Mouse (Mus musculus) fibroblast of lung, adult 2 months (primary cell): ENCODE measurements around the gene Fasn.
"Not testable (repeated sequence)": the region's sequence is repeated elsewhere in the genome, so short reads cannot be mapped to it uniquely, and the experiment has no call there.

Source experiments
- DNase-seq: peaks from one replicate; pipeline ENCODE4 v3.0.0-alpha.2; 2011; ENCODE audit warnings: low read depth

Fasn gene

DNA sequence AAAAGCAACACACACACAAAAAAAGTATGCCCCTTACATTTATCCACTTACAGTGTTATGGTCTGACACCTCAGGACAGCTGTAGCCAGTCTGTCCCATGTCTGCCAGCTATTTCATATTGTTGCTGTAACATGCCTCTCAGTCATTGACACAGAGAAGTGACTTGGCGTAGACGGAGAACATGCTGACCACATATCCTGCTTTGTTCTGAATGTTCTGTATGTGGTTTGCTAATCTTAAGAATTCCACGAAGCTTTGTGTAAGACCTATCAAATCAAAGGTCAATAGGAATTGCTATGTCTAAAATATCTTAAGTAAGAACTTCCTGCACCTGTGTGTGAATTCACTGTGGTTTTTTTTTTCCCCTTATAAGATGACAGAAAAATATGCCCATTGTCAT lies 26.1 kb downstream of the Fasn start:
- DNase-seq: no peak

DNA sequence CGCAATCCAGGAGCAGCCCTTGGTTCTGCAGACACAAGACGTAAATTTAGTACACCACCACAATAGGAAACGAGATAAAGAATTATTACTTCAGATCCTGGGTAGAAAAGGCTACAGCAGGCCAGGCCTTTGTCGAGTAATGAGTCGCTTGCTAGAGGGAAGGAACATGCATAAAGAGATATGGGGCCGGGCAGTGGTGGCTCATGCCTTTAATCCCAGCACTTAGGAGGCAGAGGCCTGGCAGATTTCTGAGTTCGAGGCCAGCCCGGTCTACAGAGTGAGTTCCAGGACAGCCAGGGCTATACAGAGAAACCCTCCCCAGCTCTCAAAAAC lies 27.8 kb downstream of the Fasn start:
- DNase-seq: no peak

DNA sequence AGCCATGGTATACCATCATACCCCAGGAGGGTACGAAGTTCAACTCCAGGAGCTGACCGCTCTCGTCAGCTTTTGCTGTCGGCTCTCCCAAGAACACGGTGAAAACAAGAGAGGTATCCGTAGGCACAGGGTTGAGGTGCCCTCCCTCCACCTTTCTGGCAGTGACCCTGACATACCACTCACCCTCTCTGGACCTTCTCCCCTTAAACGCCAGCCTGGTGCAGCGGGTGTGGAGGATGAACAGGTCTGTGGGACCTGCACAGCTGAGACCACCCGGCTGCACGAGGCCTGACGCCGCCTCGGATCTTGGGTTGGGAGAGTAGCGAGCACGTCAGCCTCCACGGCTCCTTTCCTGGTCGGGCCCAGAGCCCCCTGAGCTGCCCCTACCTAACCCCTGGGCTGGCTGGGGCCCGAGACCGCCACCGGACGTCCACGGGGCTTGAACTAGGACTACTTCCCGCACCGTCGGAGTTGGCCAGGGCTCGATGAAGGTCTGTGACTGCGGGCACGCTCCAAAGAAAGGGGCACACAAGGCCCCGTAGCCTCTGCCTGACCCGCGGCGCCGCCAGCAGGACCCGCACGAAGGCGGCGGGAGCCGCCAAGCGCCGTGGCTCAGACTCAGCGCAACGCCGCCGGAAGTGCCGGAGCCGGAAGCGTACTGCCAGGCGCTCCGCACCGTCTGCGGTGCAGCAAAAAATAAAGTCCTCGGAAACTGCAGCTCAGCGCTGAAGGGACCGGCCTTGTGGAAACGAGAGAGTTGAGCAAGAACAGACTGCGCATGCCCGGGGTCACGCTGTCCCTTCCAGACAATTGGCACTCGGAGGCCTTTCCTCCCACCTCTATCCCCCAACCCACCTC lies 28.4 kb downstream of the Fasn start, which contains the start of gene Dus1l:
TSS of gene Dus1l (minus strand) at position 648 of the 858 bp plus-strand sequence.
- DNase-seq: peak; percentile 88

DNA sequence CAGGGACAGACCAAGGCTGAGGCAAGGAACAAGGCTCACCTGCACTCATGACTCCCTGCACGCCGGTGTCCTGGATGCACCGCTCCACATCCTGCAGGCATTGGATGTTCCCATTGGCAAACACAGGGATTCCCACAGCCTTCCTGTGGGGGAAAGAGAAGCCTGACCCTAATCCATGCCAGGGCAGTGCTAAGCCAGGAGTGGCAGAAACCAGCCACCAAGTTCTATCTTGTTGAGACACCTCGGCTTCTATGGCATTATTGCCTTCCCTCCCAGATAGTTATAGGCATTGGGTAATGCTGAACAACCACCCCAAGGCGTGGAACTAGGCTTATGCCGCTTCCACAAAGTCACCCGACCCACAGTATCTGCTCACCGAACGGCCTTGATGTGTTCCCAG lies 31.7 kb downstream of the Fasn start:
- DNase-seq: no peak

DNA sequence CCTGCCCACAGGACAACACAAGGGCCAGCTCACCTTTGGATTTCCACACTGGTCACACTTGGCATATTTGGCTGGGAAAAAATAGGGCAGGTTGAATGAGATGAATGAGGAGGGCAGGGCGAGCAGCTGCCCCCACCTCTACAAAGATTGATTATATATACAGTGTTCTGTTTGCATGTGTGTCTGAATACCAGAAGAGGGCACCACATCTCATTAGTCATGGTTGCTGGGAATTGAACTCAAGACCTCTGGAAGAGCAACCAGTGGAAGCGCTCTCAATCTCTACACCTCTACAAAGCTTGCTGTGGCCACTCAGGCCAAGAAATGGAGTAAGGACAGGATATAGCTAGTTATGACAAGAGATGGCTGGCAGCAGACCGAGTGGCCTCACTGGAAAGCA lies 34.5 kb downstream of the Fasn start:
- DNase-seq: no peak

DNA sequence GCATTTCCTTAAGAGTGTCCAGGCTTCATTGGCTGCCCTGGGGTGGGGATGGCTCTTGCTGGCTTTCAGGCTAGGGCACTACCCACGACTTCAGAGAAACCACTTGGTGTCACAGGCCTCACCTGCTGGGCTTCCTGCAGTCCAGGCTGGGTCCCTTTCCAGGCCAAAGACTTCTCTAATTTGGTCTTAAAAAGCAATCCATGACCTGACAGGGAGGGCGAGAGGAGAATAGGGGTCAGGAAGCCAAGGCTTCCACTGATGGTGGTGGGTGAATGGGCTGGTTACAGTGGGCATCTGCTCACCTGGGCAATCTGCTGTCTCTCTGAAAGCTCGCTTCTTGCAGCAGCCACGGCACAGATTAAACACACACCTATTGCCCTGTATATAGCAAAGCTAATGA lies 35.0 kb downstream of the Fasn start:
- DNase-seq: no peak

DNA sequence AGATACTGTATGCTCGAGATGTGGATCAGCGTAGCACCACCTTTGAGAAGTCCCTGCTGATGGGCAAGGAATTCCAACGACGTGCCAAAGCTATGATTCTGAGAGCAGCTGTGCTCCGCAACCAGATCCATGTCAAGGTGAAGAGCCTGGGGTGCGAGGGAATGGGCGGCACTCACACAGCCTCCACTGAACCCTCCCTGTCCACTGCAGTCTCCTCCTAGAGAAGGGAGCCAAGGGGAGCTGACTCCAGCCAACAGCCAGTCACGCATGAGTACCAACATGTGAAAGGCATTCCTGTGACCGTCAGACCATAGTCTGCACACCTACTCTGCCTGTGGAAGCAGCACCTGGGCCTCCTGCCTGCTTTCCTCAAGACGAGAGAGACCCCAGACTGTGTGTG lies 35.9 kb downstream of the Fasn start:
- DNase-seq: not testable (repeated sequence)

DNA sequence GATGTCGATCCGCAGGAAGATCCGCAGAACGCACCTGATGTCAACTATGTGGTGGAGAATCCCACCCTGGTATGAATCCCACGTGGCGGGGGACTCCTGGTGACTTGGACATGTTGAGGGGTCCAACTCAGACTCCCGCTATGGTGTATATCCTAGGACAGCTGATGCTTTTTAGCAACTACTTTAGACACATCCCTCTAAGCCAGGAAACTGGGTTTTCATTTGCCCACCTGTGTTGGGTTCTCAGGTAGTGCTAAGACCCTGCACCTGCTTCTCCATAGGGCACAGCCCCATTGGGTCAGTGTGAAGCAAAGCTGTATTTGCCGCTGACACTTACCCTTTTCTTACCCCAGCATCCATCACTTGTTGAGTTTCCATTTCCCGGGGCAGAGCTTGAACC lies 39.2 kb downstream of the Fasn start:
- DNase-seq: no peak

DNA sequence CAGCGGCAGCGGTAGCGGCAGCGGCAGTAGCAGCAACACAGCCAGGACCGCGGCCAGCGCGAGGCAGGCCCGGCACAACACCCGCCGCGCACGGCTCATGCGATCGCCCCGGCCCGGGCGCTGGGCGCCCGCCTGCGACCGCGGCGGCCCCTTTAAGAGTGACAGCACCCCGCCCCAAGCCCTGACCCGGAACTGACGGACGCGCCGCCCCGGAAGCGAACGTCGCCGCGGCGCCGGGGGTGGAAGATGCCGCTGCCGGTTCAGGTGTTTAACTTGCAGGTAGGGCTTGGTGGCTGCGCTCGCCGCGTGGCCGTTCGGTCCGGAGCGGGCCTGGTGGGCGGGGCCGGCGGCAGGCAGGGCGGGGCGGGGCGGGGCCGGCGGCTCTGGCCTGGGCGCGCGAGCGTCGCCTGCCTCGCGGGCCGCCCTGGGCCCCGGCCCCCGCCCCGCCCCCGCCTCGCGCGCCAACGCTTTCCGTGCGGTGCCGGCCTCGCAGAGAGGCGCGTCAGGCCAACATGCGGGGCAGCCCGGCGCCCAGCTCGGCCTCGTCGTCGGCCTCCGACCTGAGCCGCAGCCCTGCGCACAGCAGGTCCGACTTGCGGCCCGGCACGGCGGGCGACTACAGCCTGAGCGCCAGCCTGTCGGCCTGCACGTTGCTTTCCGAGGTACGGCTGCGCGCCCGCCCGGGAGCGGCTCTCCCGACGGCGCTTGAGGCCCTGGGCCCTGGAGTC lies 40.1 kb downstream of the Fasn start, which contains the start of the genes Rfng and Gps1:
TSS of gene Rfng (minus strand) at position 144 of the 728 bp plus-strand sequence.
TSS of gene Gps1 (plus strand) at position 209 of the 728 bp plus-strand sequence.
- DNase-seq: no peak

DNA sequence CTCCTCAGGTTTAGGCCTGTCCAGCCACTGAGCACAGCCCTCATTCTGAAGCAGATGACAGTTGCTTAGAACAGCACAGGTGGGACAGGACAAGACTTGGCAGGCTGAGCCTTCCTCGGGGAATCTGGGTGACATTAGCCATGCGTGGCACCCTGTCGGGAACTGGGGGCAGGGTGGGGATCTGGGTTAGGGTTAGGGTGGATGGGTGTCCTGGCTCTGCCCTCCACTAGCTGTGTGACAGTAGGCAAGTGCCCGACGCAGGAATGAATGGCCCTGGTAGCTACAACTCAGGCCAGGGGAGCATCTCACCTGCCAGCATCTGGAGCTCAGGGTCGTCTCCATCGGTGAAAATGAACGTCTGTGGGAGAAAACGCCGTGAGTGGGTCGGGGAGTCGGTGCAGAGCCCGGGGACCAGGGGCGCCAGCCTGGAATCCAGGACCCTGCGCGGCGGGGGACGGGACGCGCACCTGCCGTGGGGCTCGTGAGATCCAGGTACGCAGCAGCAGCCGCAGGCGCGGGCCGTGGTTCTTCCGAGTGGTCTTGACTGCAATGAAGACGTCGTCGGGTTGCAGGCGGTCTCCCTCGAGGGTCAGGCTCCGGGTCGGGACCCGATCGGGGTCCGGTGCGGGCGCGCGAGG lies 40.8 kb downstream of the Fasn start:
- DNase-seq: no peak

DNA sequence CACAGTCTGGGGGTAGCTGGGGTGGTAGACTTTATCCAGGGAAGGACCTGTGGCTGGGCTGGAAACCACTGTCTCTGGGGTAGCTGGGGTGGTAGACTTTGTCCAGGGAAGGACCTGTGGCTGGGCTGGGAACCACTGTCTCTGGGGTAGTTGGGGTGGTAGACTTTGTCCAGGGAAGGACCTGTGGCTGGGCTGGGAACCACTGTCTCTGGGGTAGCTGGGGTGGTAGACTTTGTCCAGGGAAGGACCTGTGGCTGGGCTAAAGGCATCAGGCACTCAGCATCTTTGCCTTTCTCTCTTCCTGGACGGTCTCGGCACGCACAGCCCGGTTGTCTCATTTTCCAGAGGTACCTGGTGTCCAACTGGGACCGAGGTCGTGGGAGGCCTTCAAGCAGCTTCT lies 43.0 kb downstream of the Fasn start:
- DNase-seq: not testable (repeated sequence)

DNA sequence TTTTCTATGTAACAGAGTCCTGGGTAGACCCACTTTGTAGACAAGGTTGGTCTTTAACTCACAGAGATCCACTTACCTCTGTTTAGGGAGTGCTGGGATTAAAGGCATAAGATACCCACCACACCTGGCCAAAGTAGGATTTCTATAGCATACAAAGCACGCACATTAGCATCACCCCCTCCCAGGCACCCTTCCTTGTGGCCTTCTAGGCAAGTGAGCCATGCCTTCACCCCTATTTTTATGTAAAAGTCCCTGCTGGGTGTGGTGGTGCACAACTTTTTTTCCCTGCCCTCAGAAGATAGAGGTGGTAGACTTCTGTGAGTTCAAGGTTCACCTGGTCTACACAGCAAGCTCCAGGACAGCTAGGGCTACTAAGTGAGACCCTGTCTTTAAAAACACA lies 44.5 kb downstream of the Fasn start:
- no peak for DNase-seq

DNA sequence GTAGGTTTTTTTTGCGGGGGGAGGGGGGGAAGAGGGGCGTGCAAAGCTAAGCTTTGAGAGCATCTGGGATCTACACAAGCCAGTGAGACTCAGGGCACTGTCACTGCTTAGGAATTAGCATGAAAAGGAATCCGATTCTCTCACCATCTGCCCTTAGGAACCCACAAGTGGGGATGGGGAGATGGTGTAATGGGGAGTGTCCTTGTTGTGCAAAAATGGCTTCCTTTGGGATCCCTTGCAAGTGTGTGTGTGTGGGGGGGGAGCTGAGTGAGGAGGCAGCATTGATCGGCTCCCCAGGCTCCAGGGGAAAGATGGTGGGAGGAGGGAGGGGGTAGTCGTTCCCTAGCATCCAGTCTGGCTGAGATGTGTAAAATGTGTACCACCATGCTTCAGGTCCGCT lies 47.2 kb downstream of the Fasn start:
- DNase-seq: no peak

DNA sequence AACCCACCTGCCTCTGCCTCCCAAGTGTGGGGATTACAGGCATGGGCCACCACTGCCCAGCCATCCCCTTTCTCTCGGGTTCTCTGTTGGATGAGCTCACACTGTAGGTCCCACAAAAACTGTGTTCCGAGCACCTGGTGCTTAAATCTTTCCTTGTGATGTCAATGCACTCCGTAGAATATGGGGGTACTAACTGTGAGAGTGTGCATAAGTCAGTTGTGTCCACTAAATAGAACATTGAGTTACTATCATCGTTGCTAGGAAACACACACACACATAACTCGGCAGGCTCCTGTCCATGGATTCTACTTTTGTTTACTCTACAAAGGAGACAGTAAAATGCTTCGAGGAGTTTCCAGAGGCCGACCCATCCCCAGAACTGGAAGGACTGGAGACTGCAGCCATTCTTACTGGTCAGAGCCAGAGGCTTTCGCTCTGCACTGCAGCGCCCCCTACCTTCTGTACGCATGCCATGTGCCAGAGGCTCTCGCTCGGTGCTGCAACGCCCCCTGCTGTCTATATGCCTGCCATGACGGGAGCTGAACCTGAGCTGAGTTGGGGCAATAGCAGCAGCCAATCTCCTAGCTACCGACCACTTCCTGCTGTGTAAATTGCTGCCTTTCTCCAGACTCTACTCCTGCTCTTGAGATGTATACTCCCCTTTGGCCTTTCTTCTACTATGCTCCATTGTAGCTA lies 48.4 kb downstream of the Fasn start:
- DNase-seq: peak; percentile 78

DNA sequence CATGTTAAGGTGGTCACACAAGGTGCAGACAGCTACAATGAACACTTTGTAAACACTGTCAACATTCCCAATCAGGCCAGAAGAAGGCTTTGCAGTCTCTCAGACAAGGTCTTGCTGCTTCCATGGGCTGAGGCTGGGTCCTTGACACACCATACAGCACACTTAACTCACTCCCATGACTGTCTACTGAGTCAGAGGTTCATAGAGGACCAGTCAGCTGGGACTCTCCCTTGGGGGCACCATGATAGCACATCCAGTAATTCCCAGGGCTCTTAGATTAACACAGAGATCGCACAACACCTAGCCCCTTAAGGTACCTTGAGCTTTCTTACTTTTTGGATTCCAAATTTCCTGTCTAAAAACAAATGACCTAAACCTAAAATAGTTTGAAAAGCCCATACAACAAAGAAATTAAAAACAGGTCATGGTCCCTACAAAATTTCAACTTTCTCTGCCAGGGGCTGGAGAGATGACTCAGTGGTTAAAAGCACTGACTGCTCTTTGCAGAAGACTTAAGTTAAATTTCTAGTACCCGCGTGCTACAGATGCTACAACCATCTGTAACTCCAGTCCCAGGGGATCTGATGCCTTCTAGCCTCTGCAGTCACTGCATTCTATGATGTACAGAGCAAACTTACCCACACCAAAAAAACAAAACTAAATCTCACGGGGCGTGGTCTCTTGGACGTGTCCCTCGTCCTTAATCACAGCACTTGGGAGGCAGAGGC lies 50.7 kb downstream of the Fasn start:
- DNase-seq: no peak

DNA sequence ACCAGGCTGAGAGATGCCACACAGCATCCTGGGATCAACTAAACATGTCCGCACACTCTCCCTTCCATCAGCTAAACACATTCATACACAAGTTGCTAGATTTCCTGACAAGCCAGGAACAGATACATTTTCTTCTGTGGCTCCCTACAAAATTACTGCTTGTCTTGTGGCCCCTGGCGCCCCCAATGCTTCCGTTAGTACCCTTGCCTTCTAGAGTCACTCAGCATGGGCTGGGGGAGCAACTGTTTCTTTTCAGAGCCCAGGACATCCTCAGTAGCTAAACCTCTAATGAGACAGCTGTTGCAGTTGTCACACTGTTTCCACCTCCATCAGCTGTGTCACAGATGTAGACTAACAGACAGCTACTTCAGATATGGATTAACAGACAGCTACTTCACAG lies 51.6 kb downstream of the Fasn start:
- DNase-seq: no peak

DNA sequence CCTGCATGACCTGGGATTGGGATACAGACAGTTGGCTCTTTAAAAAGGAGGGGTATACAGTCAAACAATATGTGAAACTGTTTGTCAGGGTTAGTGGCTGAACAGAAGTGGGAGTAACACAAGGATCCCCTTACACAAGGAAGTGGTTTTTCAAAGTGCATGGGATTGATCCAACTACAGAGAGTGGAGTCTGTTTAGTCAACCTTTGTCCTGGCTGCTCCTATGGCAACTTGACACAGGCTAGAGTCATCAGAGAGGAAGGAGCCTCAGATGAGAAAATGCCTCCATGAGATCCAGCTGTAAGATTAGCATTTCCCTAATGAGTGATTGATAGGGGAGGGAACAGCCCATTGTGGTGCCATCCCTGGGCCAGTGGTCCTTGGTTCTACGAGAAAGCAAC lies 56.1 kb downstream of the Fasn start:
- DNase-seq: no peak

DNA sequence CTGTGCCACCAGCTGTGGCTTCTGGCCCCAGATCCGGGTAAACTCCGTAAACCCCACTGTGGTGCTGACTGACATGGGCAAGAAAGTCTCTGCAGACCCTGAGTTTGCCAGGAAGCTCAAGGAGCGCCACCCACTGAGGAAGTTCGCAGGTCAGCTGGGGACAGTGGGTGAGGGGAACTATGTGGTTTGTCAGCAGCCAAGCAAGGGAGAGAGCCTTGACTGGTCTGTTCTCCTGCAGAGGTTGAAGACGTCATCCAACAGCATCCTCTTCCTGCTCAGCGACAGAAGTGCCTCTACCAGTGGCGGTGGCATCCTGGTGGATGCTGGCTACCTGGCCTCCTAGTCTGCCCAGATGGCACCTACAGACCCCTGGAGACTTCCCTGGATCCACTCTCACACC lies 57.3 kb downstream of the Fasn start:
- DNase-seq: not testable (repeated sequence)

DNA sequence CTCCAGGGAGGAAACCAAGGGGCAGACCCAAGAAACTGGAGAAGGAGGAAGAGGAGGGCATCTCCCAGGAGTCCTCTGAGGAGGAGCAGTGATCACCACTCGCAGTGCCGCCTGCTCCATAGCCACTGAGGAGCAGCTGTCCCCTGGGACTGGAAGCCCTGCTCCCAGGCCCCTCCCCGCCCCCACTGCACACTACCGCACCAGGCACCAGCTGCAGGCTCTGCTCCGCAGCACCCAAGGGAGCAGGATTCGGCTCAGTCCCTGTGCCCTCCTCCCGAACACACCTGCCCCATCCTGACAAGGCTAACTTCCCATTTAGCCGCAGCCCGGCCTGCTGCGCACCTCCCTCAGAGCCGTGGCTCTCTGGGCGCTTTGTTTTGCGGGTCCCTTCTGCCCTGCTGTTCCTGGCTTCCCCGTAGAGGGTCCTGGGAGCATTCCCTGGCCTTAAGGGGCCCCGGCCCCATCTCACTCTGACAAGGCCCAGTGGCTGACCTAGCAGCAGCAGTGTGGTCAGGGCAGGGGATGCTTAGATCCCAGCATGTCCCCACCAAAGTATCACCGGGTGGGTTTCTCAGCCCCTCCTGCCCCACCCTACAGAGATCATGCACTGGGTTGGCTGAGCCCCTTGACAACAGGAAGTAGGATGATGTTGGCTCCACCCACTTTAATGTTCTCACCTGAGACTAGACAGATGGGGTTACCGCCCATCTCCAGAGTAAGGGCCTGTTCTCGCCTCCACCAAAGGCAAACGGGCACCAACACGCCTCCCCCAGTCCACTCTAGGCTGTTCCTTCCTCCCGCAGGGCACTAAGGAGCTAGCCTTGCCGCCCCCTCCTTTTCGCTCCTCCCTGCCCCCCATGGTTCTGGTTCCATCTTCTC lies 61.0 kb downstream of the Fasn start:
- not testable (repeated sequence) for DNase-seq

DNA sequence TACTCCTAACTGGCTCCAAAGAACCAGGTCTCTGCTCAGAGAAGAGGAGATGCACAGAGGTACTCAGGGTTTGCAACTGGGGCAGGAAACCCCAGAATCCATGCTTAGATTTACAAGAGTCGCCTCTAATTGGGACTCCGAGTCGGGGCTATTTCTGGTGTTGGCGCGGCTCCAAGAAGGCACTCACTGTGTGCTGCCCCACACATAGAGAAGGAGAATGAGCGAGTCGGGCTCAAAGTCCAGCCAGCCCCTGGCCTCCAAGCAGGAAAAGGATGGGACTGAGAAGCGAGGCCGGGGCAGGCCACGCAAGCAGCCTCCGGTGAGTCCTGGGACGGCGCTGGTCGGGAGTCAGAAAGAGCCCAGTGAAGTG lies 61.7 kb downstream of the Fasn start, which contains the start of gene Hmga1b:
TSS of gene Hmga1b (plus strand) at position 123 of the 370 bp plus-strand sequence.
- not testable (repeated sequence) for DNase-seq
